Mouse (Mus musculus) 416B (cell line): Measurements from ENCODE around the gene Pdzd2.

Source experiments
- DNase-seq: peaks from one replicate; pipeline ENCODE4 v3.0.0; 2011; ENCODE audit warnings: low read depth

The Pdzd2 gene

DNA sequence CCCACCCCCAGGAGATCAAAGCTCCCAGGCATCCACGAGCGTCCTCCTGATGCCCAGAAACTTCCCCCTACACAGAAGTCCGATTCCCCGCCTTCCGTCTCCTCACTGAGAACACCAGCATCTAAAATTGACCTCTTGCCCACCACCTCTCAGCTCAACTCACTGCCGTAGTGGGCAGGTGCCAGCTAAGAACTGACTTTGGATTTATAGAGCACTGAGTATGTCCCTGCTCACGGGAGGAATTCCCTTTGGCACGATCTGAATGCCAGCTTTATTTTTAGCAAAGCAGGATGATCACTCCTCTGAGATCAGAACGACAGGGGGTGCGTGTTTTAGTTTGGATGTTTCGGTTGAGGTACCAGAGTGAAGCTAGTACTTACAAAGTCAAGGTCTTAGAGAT, 7.1 kb downstream of the Pdzd2 start:
- no peak for DNase-seq

DNA sequence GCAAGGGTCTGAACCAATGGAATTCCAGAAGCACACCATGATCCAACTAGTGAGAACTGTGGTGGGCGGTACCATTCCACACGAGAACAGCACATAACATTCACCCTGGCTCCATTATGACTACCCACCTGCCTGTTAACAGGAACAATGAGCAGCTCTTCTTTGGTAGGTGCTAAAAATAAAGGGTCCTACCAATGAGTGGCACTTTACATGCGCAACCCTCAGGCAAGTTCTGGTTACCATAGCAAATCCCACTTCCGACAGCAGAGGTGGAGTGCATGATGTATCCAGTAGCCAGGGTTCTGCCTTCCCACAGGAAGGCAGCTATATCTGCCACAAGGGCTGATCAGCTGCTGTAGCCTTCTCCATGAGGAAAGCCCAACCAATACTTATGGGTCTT, 11.3 kb downstream of the Pdzd2 start:
- no peak for DNase-seq

DNA sequence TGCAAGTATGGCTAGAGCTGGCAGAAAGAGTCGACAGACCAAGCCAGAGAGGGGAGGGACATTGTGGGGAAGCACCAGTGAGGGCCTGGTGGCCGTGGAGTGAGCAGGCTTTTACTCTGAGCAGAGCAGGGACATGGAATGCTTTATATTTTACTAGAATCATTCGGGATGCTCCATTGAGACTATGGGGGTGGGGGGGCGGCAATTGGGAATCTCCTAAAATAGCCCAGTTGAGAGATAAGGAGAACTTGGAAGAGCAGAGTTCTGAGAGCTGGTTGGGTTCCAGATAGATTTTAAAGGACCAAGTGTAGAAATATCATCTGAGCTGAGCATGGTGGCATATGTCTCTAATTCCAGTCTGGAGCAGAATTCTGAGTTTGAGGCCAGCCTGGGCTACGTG, 14.5 kb downstream of the Pdzd2 start:
- no peak for DNase-seq

DNA sequence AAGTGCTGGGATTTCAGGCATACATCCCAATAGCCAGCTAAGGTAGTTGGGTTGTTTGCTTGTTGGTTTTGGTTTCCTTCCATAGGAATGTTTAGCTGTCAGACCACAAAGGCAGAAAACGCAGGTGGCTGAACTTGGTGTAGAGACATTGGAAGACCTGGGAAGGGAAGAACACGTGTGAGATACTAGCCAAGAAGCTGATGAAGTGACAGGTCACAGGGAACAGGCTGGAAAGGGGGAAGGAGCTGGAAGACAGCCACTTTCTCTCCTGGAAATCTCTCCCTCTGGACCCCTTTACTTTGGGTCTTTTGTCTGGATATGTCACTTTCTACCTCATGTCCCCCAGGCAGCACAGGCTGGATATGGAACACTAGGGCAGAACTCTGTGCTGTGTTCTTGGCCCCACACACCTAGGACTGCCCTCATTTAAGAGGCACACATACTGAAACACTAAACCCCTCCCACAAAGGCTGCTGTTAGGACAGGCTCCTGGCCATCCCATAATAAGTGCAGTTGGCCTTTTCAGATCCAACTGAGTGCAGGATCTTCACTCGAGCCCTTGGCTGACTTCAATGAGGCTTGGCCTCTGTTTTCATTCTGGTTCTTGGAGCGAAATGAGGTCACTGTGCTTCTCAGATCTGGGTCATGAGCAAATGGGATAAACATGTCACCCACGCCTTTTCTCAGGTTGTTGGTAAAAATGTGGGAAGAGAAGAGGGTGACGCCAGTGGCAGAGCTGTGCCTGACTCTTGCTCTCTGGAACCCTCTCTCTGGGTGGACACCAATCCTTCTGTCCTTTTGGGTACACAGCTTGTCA, 17.8 kb downstream of the Pdzd2 start:
- no peak for DNase-seq

DNA sequence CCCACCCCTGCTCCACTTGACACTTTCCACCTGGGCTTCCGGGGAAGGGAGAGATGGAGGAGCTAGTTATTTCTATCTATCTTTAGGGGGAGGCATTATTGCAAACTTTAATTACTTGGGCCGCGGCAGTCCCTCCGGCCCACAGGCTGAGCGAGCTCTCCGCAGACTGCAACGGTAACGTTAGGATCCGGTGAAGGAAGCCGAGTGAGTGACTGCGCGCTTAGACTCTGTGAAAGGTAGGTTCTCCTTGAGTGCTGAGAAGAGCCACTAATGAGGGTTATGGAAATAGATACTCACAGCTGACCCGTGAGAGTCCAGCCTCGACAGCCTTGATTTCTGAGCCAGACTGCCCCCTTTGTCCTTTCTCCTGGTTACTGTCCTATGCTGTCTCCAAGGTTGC, 20.9 kb downstream of the Pdzd2 start:
- DNase-seq: no peak

DNA sequence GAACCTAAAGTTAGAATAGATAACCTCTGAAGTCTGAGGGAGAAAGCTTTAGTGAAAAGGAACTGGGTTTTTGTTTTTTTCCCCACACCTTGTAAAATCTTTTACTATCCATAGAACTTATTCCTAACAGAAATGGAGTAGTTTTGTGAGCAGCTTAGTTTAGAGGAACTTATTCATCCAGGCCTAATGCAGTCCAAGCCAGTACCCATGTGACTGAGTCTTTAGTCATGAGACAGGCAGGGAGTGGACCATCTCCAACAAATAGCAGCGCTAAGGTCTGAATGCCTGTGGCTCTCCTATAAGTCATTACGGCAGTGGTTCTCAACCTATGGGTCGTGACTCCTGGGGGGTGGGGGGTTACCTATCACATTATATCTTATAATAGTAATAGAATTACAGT, 22.3 kb downstream of the Pdzd2 start:
- DNase-seq: no peak

DNA sequence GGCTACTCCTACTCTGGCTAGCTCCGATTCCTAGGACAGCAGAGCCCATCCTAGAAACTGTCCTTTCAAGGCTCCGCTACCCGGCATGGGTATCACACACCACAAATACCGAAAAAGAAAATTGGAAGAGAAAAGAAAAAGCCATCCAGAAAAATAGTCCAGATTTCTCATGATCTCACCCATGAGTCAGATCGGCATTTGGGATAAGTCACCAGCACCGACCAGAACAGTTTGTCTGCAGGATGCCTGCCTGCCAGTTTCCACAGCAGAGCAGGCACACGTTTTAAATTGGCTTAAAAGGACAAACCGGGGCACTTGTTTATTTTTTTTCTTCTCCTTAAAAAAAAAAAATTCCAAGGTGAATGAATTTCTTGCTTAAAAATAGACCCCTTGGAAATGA, 22.8 kb downstream of the Pdzd2 start:
- DNase-seq: no peak

DNA sequence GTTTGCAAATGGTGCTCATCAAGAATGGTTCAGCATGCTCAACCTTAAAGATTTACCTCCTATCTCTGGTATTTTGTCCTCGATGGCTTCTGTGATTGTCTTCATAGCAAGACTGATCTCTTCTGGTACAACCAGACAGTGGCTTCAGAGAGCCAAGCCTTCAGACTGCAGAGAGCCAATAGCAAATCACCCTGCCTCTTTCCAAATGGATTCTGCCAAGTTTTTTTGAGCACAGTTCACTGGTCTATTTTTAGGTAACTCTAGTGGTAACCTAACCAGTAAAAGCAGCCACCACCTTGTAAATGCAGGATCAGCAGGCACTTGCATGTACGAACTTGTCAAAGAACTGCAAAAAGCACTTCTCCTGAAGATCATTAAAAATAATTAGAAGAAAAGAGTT, 25.4 kb downstream of the Pdzd2 start:
- no peak for DNase-seq

DNA sequence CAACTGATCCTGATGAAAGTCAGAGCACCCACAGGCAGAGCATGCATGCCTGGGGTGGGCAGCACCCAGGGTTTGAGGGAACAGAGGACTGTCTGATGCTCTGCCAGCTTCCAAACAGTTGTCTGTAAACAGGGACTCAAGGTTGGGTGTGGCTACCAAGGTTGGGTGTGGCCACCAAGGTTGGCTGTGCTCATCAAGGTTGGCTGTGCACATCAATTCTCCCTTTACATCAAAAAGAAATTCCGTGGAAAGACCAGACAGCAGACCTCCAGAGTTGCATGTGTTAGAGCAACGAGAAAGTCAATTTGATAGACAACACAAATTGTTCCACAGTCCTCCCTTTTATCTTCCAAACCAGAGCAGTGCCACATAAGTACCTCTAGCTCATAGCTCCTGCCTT, 26.5 kb downstream of the Pdzd2 start:
- no peak for DNase-seq

DNA sequence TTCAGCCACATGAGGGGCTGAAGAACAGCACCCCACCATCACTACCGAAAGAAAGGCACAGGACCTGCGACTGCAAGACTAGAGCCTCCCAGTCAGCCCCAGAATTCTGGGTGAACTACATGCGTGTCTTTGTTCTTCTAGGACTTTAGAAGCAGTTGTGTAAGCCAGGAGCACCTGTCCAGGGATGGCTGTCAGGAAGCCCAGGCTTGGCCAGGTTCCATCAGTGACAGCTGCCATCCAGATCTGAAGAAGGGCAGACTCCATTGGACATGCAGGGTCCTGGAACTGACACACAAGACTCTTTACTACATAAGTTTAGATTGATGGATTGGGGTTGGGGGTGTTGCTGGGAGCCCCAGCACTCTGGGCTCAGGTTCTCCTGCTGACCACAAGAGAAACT, 29.7 kb downstream of the Pdzd2 start:
- DNase-seq: no peak

DNA sequence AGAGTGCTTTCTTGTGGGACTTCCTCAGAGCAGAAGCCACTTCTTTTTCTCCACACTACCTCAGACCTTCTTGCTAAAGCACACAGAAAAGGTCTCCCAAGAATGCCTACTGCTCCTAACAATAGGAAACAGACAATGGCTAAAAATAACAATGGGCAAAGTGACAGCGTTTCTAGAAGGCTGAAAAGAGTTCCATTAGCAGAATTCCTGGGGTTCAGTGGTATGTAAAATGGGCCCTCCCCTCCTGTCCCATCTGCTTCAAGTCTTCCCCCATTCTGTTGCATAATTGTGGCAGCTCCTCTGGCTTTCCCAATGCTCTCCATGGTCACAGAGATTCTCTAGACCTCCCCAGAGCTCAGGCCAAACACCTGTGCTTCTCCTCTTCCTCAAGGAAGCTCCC, 31.4 kb downstream of the Pdzd2 start:
- DNase-seq: no peak

DNA sequence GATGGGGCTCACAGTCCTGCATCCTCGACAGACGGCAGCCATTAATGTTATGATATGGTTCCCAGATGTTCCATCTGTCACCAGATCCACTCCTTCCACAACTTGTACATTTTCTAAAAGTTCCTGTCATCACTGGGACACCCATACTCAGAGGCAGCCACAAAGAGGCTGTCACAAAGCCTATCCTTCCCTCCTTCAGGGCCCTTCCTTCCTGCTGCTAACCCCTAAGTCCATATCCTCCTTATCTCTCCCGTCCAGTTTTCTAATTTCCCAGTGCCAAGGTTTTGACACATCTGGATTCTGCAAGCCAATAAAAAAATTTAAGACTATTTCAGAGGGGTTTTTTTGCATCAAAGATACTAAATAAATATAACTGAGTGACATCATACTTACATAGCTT, 32.8 kb downstream of the Pdzd2 start:
- peak; percentile 61 for DNase-seq

DNA sequence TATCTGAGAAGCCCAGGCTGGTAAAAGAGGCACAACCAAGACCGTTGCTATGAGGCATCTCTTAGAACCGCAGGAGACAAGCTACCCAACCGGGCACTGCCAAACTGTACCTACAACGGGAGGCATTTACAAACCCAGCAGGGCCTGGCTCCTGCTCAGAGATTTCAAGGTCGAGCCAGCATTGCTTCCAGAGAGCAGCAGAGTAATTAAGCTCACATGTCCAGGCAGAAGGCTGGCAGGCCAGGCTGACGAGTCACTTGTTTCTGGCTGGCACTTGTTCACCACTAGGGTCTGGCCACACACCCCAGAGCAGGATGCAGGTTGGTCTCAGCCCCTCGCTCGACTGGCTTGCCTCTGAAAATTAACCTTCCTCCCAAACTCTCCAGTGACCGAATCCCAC, 39.4 kb downstream of the Pdzd2 start:
- peak; percentile 45 for DNase-seq

DNA sequence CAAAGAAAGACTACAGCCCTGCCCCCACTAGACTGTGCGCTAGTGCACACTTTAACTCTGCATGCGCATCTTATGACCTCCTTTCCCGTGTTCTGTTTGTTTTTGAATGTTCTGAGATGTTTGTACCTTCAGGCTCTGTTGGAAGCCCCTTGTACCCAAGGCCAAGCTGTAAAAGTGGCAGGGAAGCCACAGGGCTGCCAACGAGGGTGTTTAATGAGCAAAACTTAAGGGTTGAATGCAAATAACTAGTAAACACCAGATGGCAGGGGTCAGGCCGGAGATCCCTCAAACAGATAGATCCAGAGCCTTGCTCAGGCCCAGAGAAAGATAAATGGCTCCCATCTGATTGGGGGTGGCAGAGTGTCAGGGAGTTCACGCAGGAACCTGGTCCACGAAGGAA, 42.0 kb downstream of the Pdzd2 start:
- DNase-seq: no peak

DNA sequence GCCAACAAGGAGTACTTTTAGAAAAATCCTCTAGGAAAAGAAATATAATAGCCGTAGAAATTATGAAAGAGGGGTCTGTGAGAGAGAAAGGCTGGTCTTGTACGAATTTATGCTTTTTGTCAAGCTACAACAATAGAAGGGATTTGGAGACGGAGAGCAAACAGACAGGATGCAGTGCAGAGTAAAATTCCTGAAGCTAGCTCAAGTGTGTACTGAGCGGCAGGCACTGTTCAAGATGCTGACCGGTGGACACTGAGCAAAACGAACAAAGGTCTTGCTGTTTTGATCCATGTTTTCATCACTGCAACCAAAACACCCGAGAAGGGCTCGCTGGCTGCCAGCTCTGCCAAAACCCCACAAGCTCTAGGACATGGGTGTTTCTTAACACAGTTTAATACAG, 42.8 kb downstream of the Pdzd2 start:
- no peak for DNase-seq

DNA sequence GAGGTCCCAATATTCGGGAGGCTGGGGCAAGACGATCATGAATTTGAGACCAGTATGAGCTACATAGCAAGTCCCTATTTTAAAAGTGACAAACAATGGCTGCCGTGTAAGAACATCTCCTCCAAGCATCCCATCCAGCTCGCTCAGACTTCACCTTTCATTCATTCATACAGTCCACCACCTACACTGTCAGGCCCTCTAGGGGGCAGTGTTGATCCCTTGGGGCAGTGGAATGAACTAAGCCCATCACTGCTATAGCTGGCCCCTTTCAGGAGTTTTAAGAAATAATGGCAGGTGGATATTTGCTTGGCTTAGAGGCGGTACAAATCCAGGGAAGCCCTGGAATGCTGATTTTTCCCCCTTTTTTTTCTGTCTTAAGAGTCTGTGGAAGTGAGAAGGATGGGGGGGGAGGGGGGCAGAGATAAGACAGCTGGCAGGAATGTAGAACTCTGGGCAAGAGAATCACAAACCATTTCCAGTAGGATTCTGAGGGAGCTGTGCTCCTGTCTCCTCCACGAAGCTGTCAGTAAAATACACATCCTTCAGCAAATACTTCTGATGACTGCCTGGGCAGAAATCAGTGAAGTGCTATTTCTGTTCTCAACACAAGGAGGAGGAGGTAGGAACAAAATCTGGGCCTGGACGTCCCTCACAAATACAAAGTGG, 49.9 kb downstream of the Pdzd2 start:
- DNase-seq: no peak

DNA sequence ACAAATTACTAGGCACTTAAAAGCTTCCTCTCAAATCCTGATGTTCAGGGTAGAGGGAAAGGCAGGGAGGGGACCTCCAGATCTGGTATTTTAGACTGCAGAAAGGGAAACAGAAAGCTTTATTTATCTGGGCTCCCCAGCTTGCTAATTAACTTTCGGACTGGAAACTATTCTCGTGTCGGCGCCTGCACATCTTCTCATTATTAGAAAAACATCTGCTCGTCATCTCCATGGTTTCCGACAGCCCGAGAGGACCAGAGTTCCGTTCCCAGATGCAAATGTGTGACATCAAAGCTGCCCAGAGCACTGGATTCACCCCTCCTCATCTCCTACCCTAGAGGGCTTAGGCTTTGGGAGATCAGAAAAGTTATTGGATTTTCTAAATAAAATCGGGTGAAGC, 57.2 kb downstream of the Pdzd2 start:
- no peak for DNase-seq

DNA sequence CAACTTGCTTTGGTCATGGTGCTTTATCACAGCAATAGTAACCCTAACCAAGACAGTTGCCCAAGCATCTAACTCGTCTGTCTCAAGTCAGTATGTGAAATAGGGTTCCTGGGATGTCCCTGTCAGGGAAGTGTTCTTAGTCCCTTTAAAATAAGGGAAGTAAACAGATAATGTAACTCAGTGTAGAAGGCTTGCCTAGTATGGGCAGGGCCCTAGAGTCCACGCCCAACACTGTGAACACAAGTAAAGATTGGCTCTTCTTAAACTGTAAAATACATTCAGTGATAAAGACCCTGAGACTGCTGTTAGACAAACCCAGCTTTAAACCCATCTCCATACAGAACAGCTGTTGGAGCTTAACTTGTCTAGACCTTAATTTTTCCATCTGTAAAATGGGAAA, 57.8 kb downstream of the Pdzd2 start:
- DNase-seq: peak; percentile 38

DNA sequence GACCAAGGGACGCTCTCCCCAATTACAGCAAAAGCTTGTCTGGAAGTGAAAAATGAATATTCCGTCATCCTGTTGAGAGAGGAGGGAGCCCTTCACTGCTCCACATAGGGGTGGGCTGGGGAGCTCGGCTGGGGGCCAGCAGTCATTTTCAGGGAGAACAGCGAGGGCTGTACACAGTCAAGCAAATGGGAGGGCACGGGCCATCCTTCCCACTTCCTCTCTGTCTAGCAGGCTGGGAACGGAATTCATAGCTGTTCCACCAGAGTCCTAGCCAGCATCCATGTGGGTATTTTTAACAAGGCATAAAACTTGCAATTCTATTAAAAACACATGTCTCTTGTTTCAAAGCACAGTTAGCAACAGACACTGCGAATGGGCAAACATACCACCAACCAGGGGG, 59.0 kb downstream of the Pdzd2 start:
- no peak for DNase-seq

DNA sequence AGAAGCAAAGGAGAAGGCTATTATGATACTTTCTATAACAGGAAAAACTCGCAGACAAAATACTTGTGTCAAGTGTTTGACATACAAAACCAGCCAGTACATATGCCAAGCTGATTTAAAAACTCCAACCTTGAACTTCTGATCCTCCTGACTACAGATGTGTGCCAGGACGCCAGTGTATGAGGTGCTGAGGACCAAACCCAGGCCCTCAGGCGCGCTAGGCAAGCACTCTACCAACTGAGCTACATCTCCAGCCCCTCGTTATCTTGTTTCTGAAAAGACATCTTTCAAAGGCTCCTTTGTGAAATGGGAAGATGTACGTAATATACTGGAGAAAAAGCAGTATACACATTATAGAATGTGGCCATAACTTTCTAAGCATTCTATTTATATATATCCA, 59.7 kb downstream of the Pdzd2 start:
- no peak for DNase-seq

DNA sequence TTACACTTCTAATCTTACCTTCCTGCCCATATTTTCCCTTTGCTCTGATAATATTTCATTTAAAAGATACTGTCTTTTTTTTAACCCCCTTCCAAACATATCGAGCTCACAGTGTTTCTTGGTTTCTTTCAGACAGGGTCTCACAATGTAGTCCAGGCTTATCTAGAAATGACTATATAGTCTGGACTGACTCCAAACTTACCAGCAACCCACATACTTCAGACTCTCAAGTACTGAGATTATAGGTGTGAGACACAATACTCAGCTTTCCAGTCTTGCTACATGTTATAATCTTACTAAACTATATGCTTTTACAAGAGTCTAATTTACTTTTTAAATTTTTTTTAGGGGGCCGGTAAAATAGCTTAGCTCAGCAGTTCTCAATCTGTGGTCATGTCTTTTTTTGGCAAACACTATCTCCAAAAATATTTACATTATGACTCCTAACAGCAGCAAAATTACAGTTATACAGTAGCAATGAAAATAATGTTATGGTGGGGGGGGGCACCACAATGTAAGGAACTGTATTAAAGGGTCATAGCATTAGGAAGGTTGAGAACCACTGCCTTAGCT, 61.1 kb downstream of the Pdzd2 start:
- DNase-seq: no peak

DNA sequence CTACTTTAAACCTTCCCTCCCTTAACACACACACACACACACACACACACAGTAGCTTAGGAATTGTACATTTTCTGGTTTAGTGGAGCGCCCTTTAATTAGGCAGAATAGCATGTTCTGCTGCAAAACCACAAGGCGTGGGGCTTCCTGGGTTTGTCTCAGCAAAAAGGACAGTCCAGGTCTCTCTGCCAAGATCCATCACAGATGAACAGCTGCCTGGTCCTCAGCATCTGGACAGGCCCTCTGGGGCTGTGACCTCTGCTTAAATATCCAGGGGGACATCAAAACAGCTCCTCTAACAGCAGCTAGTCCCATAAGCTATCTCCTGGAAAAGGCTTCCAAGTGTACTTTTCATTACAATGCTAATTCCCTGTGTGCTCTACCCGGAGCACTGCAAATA, 64.4 kb downstream of the Pdzd2 start:
- no peak for DNase-seq

DNA sequence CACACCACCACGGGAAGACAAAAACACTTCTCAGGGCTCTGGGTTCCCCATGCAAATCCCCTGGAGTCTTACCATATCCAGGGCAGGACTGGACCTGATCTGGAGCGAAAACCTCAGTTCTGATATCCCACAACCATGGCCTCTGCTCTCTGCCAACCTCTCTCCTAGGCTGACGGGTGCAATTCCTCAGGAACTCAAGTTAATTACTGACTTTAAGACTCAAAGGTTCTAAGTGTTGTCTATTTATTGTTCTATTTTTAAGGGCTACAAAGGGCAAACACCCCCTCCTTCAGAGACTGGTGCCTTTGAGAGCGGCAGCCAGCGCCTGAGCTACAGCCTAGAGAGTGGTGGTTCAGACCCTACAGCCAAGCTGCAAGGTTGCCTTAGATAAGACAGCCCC, 65.7 kb downstream of the Pdzd2 start:
- no peak for DNase-seq
